Mouse (Mus musculus): ENCODE measurements around the gene Hist1h2af.
A peak's percentile ranks its signal among the peaks of the same experiment; 100 is the strongest.

Hist1h2af gene

GRCm38 (mm10) chr13:23513517-23513916, 20.2 kb upstream of the Hist1h2af start:
- no peak for DNase-seq (ENCODE audit: extremely low spot score)

- no peak for DNase-seq (ENCODE audit: extremely low spot score)
Measured at GRCm38 (mm10) chr13:23515281-23515680, 18.4 kb upstream of the Hist1h2af start.

- DNase-seq (ENCODE audit: extremely low spot score), result no peak
Measured at GRCm38 (mm10) chr13:23515826-23516620, 17.7 kb upstream of the Hist1h2af start.

GRCm38 (mm10) chr13:23516822-23517602, 16.7 kb upstream of the Hist1h2af start:
- peak; percentile 91 for DNase-seq (ENCODE audit: extremely low spot score)

DNA sequence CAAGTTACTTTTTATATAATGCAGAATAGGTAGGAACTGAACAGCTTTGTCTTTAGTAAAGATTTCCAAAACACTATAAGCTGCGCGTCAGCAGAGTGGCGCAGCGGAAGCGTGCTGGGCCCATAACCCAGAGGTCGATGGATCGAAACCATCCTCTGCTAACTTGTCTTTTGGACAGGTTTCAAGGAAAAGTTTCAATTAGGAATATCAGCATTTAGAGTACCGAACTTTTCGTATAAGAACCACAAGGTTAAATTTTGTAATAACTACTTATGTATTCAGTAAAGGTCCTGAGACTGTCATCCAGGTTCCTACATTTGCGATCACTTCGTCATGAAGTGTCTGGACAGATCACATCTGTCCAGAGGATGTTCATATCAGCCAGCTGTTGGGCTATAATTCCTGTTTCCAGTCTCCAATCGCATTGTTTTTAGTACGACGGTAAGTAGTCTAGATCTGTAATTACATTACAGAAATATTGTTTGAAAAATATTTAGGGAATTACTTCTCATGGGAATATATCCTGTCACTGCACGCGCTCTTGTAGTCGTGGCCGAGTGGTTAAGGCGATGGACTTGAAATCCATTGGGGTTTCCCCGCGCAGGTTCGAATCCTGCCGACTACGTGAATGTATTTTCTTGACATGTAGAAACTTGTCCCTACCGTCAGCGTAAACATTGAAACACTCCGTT, 16.0 kb upstream of the Hist1h2af start:
- DNase-seq (ENCODE audit: extremely low spot score), result peak; percentile 93

DNA sequence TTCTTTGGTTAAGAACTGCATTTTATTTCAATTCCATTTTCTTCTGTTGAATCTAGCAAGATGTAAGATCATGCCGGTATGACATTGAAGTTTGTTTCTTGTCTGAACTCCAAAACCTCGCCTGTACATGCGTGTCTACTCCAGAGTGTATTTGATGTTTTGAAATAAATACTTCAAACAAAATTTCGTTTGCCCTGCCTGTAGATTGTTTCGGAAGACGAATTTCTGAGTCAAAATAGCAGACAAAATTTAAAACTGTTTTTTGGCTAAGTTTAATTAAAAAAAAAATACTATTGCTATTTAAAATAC, 15.5 kb upstream of the Hist1h2af start:
- DNase-seq (ENCODE audit: extremely low spot score), result no peak

- peak; percentile 90 for DNase-seq (ENCODE audit: extremely low spot score)
Measured at GRCm38 (mm10) chr13:23518885-23519284, 14.8 kb upstream of the Hist1h2af start.

GRCm38 (mm10) chr13:23519416-23519815, 14.3 kb upstream of the Hist1h2af start:
- DNase-seq (ENCODE audit: extremely low spot score), result peak; percentile 90

DNA sequence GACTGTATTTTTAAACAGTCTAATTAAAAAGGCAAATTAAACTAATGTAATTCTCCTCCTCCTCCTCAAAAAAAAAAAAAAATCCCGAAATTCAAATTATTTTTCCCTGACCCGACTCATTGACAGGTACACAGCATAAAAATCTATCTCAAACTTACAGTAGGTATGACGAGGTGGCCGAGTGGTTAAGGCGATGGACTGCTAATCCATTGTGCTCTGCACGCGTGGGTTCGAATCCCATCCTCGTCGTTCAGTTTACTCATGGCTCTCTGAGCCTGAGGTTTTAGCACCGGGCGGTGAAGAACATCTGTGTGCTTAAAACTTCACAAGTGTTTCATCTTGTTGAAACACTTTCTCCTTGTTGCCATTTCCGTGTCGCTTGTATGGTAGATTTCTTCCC, 12.0 kb upstream of the Hist1h2af start:
- DNase-seq (ENCODE audit: extremely low spot score), result peak; percentile 84

GRCm38 (mm10) chr13:23523976-23524375, 9.7 kb upstream of the Hist1h2af start:
- DNase-seq (ENCODE audit: extremely low spot score), result no peak

DNA sequence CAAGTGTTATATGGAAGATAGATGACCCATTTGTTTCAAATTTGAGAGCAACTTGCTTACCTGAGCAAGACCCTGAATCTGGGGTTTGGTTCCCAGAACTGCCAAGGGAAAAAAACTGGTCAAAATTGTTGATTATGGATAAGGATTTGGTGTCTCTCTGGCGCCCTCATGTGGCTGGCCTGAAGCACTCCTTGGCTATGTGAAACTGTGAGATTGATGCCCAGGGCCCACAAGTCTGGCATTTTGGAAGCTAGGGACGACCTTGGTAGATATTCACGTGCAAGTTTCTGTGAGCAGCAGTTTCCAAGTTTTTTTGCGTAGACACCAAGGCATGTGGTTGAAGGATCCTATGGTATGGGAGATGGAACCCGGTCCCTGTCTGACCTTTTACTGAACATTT, 9.1 kb upstream of the Hist1h2af start:
- peak; percentile 86 for DNase-seq (ENCODE audit: extremely low spot score)

- peak; percentile 76 for DNase-seq (ENCODE audit: extremely low spot score)
Measured at GRCm38 (mm10) chr13:23525901-23526300, 7.8 kb upstream of the Hist1h2af start.

DNA sequence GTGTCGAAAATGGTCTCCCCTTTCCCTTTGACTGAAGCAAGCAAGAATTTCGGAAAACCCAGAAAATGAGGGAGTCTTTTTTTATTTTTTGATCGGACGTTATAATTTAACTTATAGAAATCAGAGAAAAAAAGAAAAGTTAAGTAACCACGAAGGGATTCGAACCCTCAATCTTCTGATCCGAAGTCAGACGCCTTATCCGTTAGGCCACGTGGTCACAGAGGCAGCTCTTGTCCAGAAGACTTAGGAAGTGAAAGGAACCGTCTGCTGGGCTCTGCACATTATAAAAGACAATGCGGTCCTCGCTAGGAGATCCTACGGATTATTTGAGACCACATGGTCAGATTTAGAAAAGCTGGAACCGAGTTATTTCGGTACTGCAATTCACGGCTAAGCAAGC, 7.4 kb upstream of the Hist1h2af start:
- DNase-seq (ENCODE audit: extremely low spot score), result peak; percentile 95

GRCm38 (mm10) chr13:23529005-23529404, 4.7 kb upstream of the Hist1h2af start:
- no peak for DNase-seq (ENCODE audit: extremely low spot score)

DNA sequence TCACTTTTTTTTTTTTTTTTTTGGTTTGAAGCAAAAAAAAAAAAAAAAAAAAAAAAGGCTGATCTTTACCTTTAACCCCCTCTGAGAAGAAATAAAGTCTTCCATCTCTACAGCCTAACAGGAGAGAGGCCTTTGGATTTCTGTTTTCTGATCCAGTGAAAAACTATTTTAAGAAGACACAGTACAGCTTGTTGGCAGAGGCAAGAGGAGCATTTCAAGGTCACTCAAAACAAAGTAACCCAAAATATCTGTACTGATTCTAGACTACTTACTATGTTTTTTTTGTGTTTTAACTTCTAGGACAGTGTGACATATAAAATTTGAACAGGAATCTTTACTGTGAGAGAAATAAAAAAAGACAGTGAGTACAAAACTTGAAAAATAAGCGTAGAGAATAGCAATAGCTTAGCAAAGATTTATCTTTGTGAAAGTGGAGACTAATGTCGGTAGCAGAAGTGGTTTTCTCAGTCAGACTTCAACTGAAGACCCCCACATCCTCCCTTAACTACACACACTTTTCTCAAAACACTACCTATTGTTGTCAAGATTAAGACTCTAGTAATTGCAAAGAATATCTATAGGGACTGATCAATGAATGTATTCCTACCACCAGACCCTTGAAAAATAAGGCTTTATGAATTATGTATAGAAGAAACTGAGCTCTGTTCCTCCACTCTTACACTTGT, 4.1 kb upstream of the Hist1h2af start:
- no peak for DNase-seq (ENCODE audit: extremely low spot score)

DNA sequence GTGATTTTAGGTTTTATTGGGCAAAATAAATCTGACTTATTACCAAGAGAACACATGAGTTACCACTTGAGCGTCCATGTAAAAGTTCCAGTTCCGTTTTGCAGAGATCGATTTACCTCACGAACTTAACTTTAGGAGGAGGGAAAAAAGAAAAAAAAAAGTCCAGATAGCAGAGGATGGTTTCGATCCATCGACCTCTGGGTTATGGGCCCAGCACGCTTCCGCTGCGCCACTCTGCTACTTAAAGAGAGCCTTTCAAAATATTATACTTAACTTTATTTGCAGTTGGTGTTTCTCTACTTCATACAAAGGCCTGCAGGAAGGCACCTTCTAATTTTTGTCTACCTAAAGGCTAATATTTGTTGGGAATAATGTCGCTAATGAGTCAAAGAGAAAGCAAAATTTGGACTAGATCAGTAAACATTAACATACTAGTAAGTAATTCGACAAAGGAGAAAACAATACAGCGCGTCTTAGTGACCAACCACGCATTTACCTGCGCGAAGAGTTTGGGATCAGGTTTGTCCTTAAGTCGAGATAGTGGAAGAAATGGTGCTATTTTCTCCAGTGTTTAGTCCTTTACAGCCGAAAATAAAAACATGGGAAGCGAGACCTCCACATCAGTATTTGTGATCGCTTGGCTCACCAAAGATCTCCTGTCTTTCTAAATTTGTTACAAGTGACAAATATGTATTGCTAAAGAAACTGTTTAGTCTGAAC, 3.4 kb upstream of the Hist1h2af start:
- DNase-seq (ENCODE audit: extremely low spot score), result peak; percentile 84

DNA sequence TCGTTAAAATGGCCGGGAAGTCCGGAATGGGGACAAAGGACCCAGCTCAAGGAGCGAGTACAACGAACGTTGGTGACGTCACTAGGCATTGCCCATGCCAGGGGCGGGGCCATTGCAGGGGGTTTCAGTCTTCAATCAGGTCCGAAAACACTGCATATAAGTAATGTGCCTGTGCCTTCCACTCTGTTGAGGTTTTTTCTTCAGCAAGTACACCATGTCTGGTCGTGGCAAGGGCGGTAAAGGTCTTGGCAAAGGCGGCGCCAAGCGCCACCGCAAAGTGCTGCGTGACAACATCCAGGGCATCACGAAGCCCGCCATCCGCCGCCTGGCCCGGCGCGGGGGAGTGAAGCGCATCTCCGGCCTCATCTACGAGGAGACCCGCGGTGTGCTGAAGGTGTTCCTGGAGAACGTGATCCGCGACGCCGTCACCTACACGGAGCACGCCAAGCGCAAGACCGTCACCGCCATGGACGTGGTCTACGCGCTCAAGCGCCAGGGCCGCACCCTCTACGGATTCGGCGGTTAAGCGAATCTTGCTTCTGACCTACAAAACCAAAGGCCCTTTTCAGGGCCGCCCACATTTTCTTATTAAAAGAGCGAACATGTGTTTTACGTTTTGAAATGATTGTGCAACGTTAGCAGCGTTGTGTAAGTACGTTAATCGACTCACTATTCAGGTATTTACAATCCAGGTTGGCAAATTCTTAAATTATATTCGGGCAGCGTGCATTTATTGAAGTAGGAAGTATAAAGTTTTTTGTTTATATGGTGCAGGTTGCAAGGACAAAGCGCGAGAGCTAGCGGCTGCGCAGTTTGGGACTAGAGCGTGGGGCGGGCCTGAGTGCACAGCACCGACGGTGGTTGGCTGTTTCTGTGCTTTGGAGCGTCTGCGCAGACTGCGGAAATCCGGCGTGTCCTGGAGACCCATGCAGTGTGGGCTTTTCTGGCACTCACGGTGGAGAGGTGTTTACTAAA, 2.5 kb upstream of the Hist1h2af start, which contains the start of gene Hist1h4h:
Gene Hist1h4h, plus strand, starts transcription at position 150 of the 975 bp plus-strand sequence.
- DNase-seq (ENCODE audit: extremely low spot score), result peak; percentile 100

- DNase-seq (ENCODE audit: extremely low spot score), result peak; percentile 71
Measured at GRCm38 (mm10) chr13:23532262-23533075, 1.2 kb upstream of the Hist1h2af start.

Measured in embryo, embryonic 9.5 days (tissue).